Mouse (Mus musculus) midbrain, embryonic 12.5 days (tissue): Measurements from ENCODE around the gene Luc7l2. TPM values are rescaled to one million over a fixed set of nuclear protein-coding genes. Genes with fewer than 3 reads are reported as not detected.

Source experiments
- ATAC-seq: fragments of 200-750 bp; cut with Nextera tagmentation; 2 replicates; pipeline ENCODE4 v1.8.0; 2017; ENCODE audit warnings: low read depth, moderate TSS enrichment, moderate library complexity; ENCODE audit not compliant: low FRiP score
- H3K27ac ChIP-seq: fragments of 300-500 bp; sonication (generic); replicated peaks from 2 replicates; pipeline ENCODE4 v1.5.1; 2016; ENCODE audit warnings: mild to moderate bottlenecking
- H3K27me3 ChIP-seq: fragments of 300-500 bp; sonication (generic); 2 replicates; pipeline ENCODE4 v1.6.1; 2016; ENCODE audit warnings: mild to moderate bottlenecking
- H3K36me3 ChIP-seq: fragments of 300-500 bp; sonication (generic); 2 replicates; pipeline ENCODE4 v1.6.1; 2016
- H3K4me1 ChIP-seq: fragments of 300-500 bp; sonication (generic); 2 replicates; pipeline ENCODE4 v1.6.1; 2016
- H3K4me2 ChIP-seq: fragments of 300-500 bp; sonication (generic); replicated peaks from 2 replicates; pipeline ENCODE4 v1.6.1; 2016; ENCODE audit warnings: mild to moderate bottlenecking, moderate library complexity
- H3K4me3 ChIP-seq: fragments of 300-500 bp; sonication (generic); 2 replicates; pipeline ENCODE4 v1.5.1; 2016; ENCODE audit warnings: mild to moderate bottlenecking
- H3K9ac ChIP-seq: fragments of 300-500 bp; sonication (generic); replicated peaks from 2 replicates; pipeline ENCODE4 v1.6.1; 2016; ENCODE audit warnings: mild to moderate bottlenecking, moderate library complexity
- H3K9me3 ChIP-seq: fragments of 300-500 bp; sonication (generic); 2 replicates; pipeline ENCODE4 v1.6.1; 2016; ENCODE audit warnings: mild to moderate bottlenecking
- WGBS: fragments of 180-500 bp; shearing (Covaris S2); methylation state at CpG from one replicate; pipeline ENCODE4 v1.1.7; 2016; 5-methylcytosine and 5-hydroxymethylcytosine counted together
- microRNA-seq: library from miRNA; unstranded; fragments of <30 nt; microRNA quantifications from one replicate; pipeline ENCODE4, GENCODE M21; 2017
- polyA plus RNA-seq: library from polyadenylated mRNA; unstranded; fragments of >200 nt; fragmentation: Nextera tagmentation; extraction: Ambion mirVana; gene quantifications from 2 replicates; pipeline ENCODE4 v1.2.1, GENCODE M21; 2016

Luc7l2 gene
- polyA plus RNA-seq, 1 experiment from 2014 or later: 50.8 TPM

- peak within 1 kb of the TSS; percentile 58 for H3K9ac ChIP-seq
- peak; percentile 75 for ATAC-seq
- H3K4me2 ChIP-seq: peak within 1 kb of the TSS; percentile 99
- no peak within 1 kb of the TSS for H3K27ac ChIP-seq
- H3K4me3 ChIP-seq: peak within 1 kb of the TSS; percentile 57
- H3K4me1 ChIP-seq: peaks cover 18% of the 10 kb centered on the region
- no peaks in the 10 kb centered on the region for H3K36me3 ChIP-seq
- no peaks in the 10 kb centered on the region for H3K9me3 ChIP-seq
- WGBS: 2% methylated on average over 51 of the region's 60 CpGs
- peaks cover 90% of the 10 kb centered on the region for H3K27me3 ChIP-seq
These were observed 85.9 kb downstream of the Luc7l2 start, which contains the start of gene Klrg2 for GRCm38 (mm10) chr6:38636852-38637618. TSS of gene Klrg2 (minus strand) at chr6:38637242.

- Histone ChIP-seq H3K9me3 (no peaks in the 10 kb centered on the region), H3K4me2 (no peak overlapping the region), H3K4me1 (peaks cover 18% of the 10 kb centered on the region), H3K9ac (no peak overlapping the region), H3K27me3 (peaks cover 62% of the 10 kb centered on the region), H3K36me3 (no peaks in the 10 kb centered on the region), H3K4me3 (no peak overlapping the region), H3K27ac (no peak overlapping the region)
- no peak for ATAC-seq
- 80% methylated on average over 11 of the region's 11 CpGs for WGBS
These were observed 89.3 kb downstream of the Luc7l2 start for GRCm38 (mm10) chr6:38640401-38640800.

GRCm38 (mm10) chr6:38641228-38641627, 90.1 kb downstream of the Luc7l2 start:
- Histone ChIP-seq H3K9me3 (no peaks in the 10 kb centered on the region), H3K27ac (no peak overlapping the region), H3K27me3 (peaks cover 54% of the 10 kb centered on the region), H3K36me3 (no peaks in the 10 kb centered on the region), H3K9ac (no peak overlapping the region), H3K4me1 (peaks cover 13% of the 10 kb centered on the region), H3K4me2 (no peak overlapping the region), H3K4me3 (no peak overlapping the region)
- no peak for ATAC-seq
- 71% methylated on average over 5 of the region's 5 CpGs for WGBS

DNA sequence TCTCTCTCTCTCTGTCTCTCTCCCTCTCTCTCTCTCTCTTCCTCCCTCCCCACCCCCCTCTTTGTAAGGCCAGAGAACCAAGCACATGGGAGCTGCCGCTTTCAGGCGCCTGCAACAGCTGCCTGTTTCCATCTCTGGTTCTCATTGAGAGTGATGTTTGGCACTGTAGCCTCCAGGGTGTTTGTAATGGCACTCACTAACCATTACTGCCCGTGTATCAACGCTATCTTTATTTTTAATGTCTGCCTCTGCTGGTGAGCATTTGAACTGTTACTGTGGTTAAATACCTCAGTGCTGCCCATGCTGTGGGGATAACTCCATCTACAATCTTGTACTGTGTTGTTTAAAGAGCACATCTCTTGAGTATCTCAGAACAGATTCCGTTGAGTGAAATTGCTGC, 90.5 kb downstream of the Luc7l2 start:
- peaks cover 50% of the 10 kb centered on the region for H3K27me3 ChIP-seq
- no peak overlapping the region for H3K4me3 ChIP-seq
- H3K4me1 ChIP-seq: peaks cover 9% of the 10 kb centered on the region
- no peak overlapping the region for H3K4me2 ChIP-seq
- no peak overlapping the region for H3K27ac ChIP-seq
- ATAC-seq: no peak
- no peaks in the 10 kb centered on the region for H3K9me3 ChIP-seq
- H3K36me3 ChIP-seq: no peaks in the 10 kb centered on the region
- H3K9ac ChIP-seq: no peak overlapping the region
- 52% methylated on average over 5 of the region's 5 CpGs for WGBS

DNA sequence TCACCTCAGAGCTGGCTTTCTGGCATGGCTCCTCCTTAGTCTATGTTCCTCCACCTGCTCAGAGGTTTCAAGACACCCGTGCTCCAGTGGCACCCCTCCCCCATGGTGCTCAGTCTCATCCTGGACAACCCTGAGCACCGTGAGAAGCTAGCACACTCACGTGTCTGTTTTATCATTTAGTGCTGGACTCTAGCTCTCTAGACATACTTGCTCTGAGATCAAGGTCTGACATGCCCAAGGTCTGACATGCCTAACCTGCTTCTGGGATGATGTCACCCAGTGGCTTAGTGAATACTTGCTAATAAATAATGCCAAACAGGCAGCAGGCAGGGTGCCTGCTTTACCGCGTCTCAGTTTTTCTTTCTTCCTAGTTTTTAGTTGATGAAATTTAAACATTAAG, 91.5 kb downstream of the Luc7l2 start:
- no peak overlapping the region for H3K9ac ChIP-seq
- H3K4me2 ChIP-seq: no peak overlapping the region
- ATAC-seq: no peak
- 84% methylated on average over 5 of the region's 5 CpGs for WGBS
- H3K36me3 ChIP-seq: no peaks in the 10 kb centered on the region
- no peaks in the 10 kb centered on the region for H3K4me1 ChIP-seq
- no peak overlapping the region for H3K4me3 ChIP-seq
- no peak overlapping the region for H3K27ac ChIP-seq
- H3K9me3 ChIP-seq: no peaks in the 10 kb centered on the region
- peaks cover 40% of the 10 kb centered on the region for H3K27me3 ChIP-seq

- no peak overlapping the region for H3K4me2 ChIP-seq
- H3K36me3 ChIP-seq: no peaks in the 10 kb centered on the region
- H3K4me1 ChIP-seq: no peaks in the 10 kb centered on the region
- ATAC-seq: no peak
- no peak overlapping the region for H3K4me3 ChIP-seq
- WGBS: 88% methylated on average over 3 of the region's 3 CpGs
- H3K27me3 ChIP-seq: peaks cover 36% of the 10 kb centered on the region
- H3K9ac ChIP-seq: no peak overlapping the region
- H3K9me3 ChIP-seq: no peaks in the 10 kb centered on the region
- H3K27ac ChIP-seq: no peak overlapping the region
These were observed 91.9 kb downstream of the Luc7l2 start for GRCm38 (mm10) chr6:38643039-38643438.

DNA sequence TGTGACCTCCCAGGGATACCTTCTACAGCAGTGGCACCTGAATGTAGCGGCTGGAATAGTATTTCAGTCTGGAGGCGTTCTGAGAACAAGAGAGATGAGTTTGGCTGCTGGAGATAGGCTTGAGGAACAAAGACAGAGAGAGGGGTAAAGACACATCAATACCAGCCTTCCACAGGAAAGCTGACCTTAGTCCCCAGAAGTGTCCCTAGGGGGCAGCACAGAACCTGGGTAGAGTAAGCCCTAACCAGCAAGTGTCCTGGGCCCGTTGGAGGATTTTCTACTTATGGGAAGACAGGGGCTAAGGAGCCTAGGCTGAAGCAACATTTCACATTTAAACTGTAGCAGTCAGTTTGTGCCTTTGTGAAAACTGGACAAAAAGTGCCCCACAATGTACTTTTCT, 98.4 kb downstream of the Luc7l2 start:
- Histone ChIP-seq H3K4me3 (no peak overlapping the region), H3K9me3 (no peaks in the 10 kb centered on the region), H3K27me3 (no peaks in the 10 kb centered on the region), H3K4me2 (no peak overlapping the region), H3K9ac (no peak overlapping the region), H3K27ac (no peak overlapping the region), H3K4me1 (no peaks in the 10 kb centered on the region), H3K36me3 (no peaks in the 10 kb centered on the region)
- ATAC-seq: no peak
- 71% methylated on average over 3 of the region's 3 CpGs for WGBS

DNA sequence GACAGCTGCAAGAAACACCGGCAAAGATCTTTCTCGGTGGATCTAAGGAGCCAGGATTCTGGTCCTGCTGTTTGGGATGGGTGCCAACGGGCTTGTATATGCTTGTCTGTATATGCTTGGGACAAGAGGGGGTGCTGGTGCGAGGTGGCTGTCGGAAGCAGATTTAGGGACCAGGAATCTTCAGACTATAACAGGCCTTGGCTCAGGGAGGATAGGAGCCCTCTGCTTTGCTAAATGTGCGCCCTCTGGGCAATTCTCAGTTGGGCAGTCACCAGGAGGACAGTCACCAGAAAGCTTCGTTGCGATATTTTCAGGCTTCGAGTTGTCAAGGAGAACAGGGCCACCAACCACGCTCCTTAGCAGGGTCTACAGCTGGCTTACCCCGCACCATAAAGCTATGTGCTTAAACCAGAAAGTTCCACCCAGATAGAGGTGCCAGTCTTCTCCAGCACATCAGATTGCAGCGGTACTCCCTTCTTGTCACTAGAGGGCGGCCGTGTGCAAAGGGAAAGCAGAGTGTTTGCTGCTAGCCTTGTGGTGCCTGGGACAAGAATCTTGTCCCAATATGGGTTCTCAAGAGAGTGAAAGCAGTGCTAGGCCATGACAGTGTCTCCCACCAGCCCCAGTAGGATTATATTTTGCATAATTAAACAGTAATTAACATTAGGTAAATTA, 99.3 kb downstream of the Luc7l2 start:
- no peaks in the 10 kb centered on the region for H3K27me3 ChIP-seq
- H3K27ac ChIP-seq: no peak overlapping the region
- H3K36me3 ChIP-seq: no peaks in the 10 kb centered on the region
- no peaks in the 10 kb centered on the region for H3K9me3 ChIP-seq
- 44% methylated on average over 14 of the region's 14 CpGs for WGBS
- no peak overlapping the region for H3K4me2 ChIP-seq
- no peak overlapping the region for H3K9ac ChIP-seq
- ATAC-seq: 0 out of 2 replicates have a peak, but pooled peaks have one; percentile 38
- no peak overlapping the region for H3K4me3 ChIP-seq
- H3K4me1 ChIP-seq: no peaks in the 10 kb centered on the region

Small RNA genes lying within 50 kb of the gene (microRNA-seq; reads per million reads assigned to microRNA genes)
- gene Mir7670: not detected

Other genes starting within 250 kb of the Luc7l2 start
- gene Zc3hav1, start 196.7 kb upstream of the Luc7l2 start, polyA plus RNA-seq: 1.8 and 2.6 TPM in 2 replicates
- 12.4 and 14.6 TPM in 2 replicates for gene Ttc26, start 169.9 kb upstream of the Luc7l2 start, polyA plus RNA-seq
- 25.3 and 26.4 TPM in 2 replicates for gene Ubn2, start 117.4 kb upstream of the Luc7l2 start, polyA plus RNA-seq
- gene Fmc1, start 17.8 kb upstream of the Luc7l2 start, polyA plus RNA-seq: 131 and 133 TPM in 2 replicates
- 0.18 and 0.19 TPM in 2 replicates for gene Klrg2, start 85.9 kb downstream of the Luc7l2 start, polyA plus RNA-seq
- gene Clec2l, start 111.7 kb downstream of the Luc7l2 start, polyA plus RNA-seq: 2.0 and 2.5 TPM in 2 replicates